Mouse (Mus musculus) liver, adult 2 months (tissue): Measurements from ENCODE around the gene Csnk1d. TPM values are rescaled to one million over a fixed set of nuclear protein-coding genes. Genes with fewer than 3 reads are reported as not detected.

Experiments used
- DNase-seq: peaks from one replicate; pipeline ENCODE4 v3.0.0-alpha.2; 2011; ENCODE audit warnings: low read depth, low spot score; ENCODE audit errors: extremely low read depth
- H3K27ac ChIP-seq: fragments of 200-500 bp; replicated peaks from 2 replicates; pipeline ENCODE4 v1.5.1; 2012; ENCODE audit warnings: low read depth, mild to moderate bottlenecking, control low read depth, inconsistent platforms, low read length; ENCODE audit not compliant: insufficient read depth
- H3K27me3 ChIP-seq: fragments of 200-500 bp; 2 replicates; pipeline ENCODE4 v1.6.1; 2012; ENCODE audit warnings: mild to moderate bottlenecking, moderate library complexity, low read length, inconsistent platforms; ENCODE audit not compliant: control insufficient read depth, insufficient read depth
- H3K36me3 ChIP-seq: fragments of 200-500 bp; 2 replicates; pipeline ENCODE4 v1.6.1; 2012; ENCODE audit warnings: low read length, inconsistent platforms; ENCODE audit not compliant: control insufficient read depth, insufficient read depth
- H3K4me1 ChIP-seq: fragments of 200-500 bp; 2 replicates; pipeline ENCODE4 v1.6.1; 2011; ENCODE audit warnings: low read length; ENCODE audit not compliant: control insufficient read depth, insufficient read depth
- H3K4me3 ChIP-seq: fragments of 200-500 bp; 2 replicates; pipeline ENCODE4 v1.5.1; 2011; ENCODE audit warnings: low read depth, mild to moderate bottlenecking, control low read depth, low read length, moderate library complexity; ENCODE audit not compliant: insufficient read depth
- H3K79me2 ChIP-seq: fragments of 200-500 bp; 2 replicates; pipeline ENCODE4 v1.6.1; 2012; ENCODE audit warnings: inconsistent platforms, mild to moderate bottlenecking, low read length, moderate library complexity; ENCODE audit not compliant: control insufficient read depth, insufficient read depth
- H3K9ac ChIP-seq: fragments of 200-500 bp; 2 replicates; pipeline ENCODE4 v1.6.1; 2012; ENCODE audit warnings: low read depth, mild to moderate bottlenecking, control low read depth, inconsistent platforms, low read length
- CTCF ChIP-seq: fragments of 200-500 bp; IDR thresholded peaks from 2 replicates; pipeline ENCODE4 v1.5.1; 2011; ENCODE audit warnings: low read depth, low read length, control low read depth
- POLR2A ChIP-seq: fragments of 200-500 bp; IDR thresholded peaks from 2 replicates; pipeline ENCODE4 v1.6.1; 2011; ENCODE audit warnings: low read length, control low read depth; ENCODE audit not compliant: insufficient read depth; ENCODE audit errors: extremely low read depth
- WGBS: fragments of 180-500 bp; shearing (Covaris S2); methylation state at CpG from one replicate; pipeline ENCODE4 v1.1.7; 2018; 5-methylcytosine and 5-hydroxymethylcytosine counted together
- polyA plus RNA-seq: library from polyadenylated mRNA; depleted of rRNA; stranded (reverse); fragments of >200 nt; gene quantifications from 2 replicates; pipeline ENCODE4 v1.2.3, GENCODE M21; 2012
- total RNA-seq: library from RNA; depleted of rRNA; stranded (reverse); fragments of >200 nt; gene quantifications from 2 replicates; pipeline ENCODE4 v1.2.3, GENCODE M21; 2014

The Csnk1d gene
- total and polyA plus RNA-seq, 2 experiments, result 28.3 to 36.4 TPM

GRCm38 (mm10) chr11:120991791-120992190 is 661 bp upstream of the Csnk1d start:
- Histone ChIP-seq H3K27me3 (no peaks in the 10 kb centered on the region), H3K36me3 (0 out of 2 replicates have a peak, but pooled peaks cover 2% of the 10 kb centered on the region), H3K4me3 (peak overlapping the region; percentile 81), H3K27ac (peak overlapping the region; percentile 97), H3K79me2 (peaks cover 38% of the 10 kb centered on the region), H3K9ac (peak overlapping the region; percentile 73), H3K4me1 (peaks cover 47% of the 10 kb centered on the region)
- TF ChIP-seq CTCF, result no peak; the same call in 1 of the 2 replicates
- no peak for TF ChIP-seq POLR2A
- WGBS, result 11% methylated on average over 3 of the region's 3 CpGs
- peak; percentile 96 for DNase-seq

- peaks cover 5% of the 10 kb centered on the region; the same call in 1 of the 2 replicates for H3K36me3 ChIP-seq
- no peaks in the 10 kb centered on the region for H3K27me3 ChIP-seq
- DNase-seq, result peak; percentile 68
- H3K9ac ChIP-seq, result peak overlapping the region; percentile 92
- peak overlapping the region; percentile 93 for H3K27ac ChIP-seq
- H3K4me1 ChIP-seq, result peaks cover 55% of the 10 kb centered on the region
- TF ChIP-seq CTCF, result no peak
- TF ChIP-seq POLR2A, result no peak
- peaks cover 51% of the 10 kb centered on the region for H3K79me2 ChIP-seq
- H3K4me3 ChIP-seq, result peak overlapping the region; percentile 81
- 3% methylated on average over 21 of the region's 35 CpGs for WGBS
Measured at GRCm38 (mm10) chr11:120990126-120990781, 876 bp downstream of the Csnk1d start.

- H3K79me2 ChIP-seq, result peaks cover 52% of the 10 kb centered on the region
- TF ChIP-seq CTCF (no peak), POLR2A (no peak)
- WGBS, result 0% methylated on average over 1 of the region's 1 CpGs
- peak overlapping the region; percentile 81 for H3K4me3 ChIP-seq
- peak overlapping the region; percentile 14 for H3K9ac ChIP-seq
- H3K4me1 ChIP-seq, result peaks cover 53% of the 10 kb centered on the region
- no peaks in the 10 kb centered on the region for H3K27me3 ChIP-seq
- H3K36me3 ChIP-seq, result peaks cover 5% of the 10 kb centered on the region; the same call in 1 of the 2 replicates
- DNase-seq, result peak; percentile 50
- peak overlapping the region; percentile 93; the same call in 1 of the 2 replicates for H3K27ac ChIP-seq
Measured at GRCm38 (mm10) chr11:120989523-120989922, 1.6 kb downstream of the Csnk1d start.

- Histone ChIP-seq H3K36me3 (peaks cover 5% of the 10 kb centered on the region; the same call in 1 of the 2 replicates), H3K27ac (peak overlapping the region; percentile 13), H3K9ac (no peak overlapping the region), H3K79me2 (peaks cover 58% of the 10 kb centered on the region), H3K4me3 (no peak overlapping the region), H3K27me3 (no peaks in the 10 kb centered on the region), H3K4me1 (peaks cover 48% of the 10 kb centered on the region)
- DNase-seq, result no peak
- 31% methylated on average over 4 of the region's 4 CpGs for WGBS
- TF ChIP-seq CTCF, result no peak
- no peak for TF ChIP-seq POLR2A
Measured at GRCm38 (mm10) chr11:120988410-120988809, 2.7 kb downstream of the Csnk1d start.

GRCm38 (mm10) chr11:120987608-120988007 is 3.5 kb downstream of the Csnk1d start:
- peaks cover 12% of the 10 kb centered on the region for H3K36me3 ChIP-seq
- H3K27ac ChIP-seq, result no peak overlapping the region
- no peaks in the 10 kb centered on the region for H3K27me3 ChIP-seq
- H3K4me3 ChIP-seq, result no peak overlapping the region
- no peak for TF ChIP-seq POLR2A
- no peak for TF ChIP-seq CTCF
- WGBS, result 20% methylated on average over 3 of the region's 3 CpGs
- DNase-seq, result peak; percentile 48
- H3K79me2 ChIP-seq, result peaks cover 58% of the 10 kb centered on the region
- H3K9ac ChIP-seq, result no peak overlapping the region
- H3K4me1 ChIP-seq, result peaks cover 48% of the 10 kb centered on the region
